Mouse (Mus musculus): ENCODE results near the gene Acbd5. TPM values are rescaled to one million over a fixed set of nuclear protein-coding genes. Genes with fewer than 3 reads are reported as not detected.
"Not testable (repeated sequence)": the region's sequence is repeated elsewhere in the genome, so short reads cannot be mapped to it uniquely, and the experiment has no call there.

Gene Acbd5
- polyA plus RNA-seq, 1 experiment from 2014 or later, result 26.0 TPM

DNA sequence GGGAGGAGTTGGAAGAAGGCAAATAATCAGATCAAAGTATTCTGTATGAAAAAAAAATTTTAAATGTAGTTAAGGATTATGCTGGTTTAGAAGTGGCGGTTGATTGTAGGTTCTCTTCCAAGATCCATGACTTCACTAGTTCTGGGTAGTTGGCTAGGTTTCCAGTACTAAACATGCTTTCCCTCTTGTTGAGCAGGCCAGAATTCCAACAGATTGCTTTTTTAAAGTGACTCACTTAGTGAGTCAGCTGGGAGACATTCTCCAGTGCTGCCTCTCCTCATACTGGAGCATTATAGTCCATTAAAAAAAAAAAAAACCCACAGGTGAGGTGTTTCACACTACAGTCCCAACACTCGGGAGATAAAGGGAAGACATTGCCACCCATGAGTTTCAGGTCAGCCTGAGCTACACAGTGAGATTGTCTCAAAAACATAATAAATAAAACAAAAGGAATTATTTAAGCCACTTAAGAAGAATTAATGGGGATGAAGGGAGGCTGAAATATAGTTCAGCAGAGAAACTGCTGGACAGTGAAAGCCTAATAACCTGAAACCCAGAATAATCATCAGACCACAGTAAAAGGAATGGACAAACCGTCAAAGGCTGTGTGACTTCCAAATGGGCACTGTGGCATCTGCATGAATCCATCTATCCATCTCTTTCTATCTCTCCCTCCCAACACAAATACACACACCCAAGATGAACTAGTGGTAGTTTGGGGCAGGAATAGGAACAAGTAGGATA lies 33.1 kb upstream of the Acbd5 start:
- H3K27ac ChIP-seq (ENCODE audit: low read depth, low read length), result no peak overlapping the region
- WGBS, result 83% methylated on average over 3 of the region's 3 CpGs
- H3K4me3 ChIP-seq (ENCODE audit: low read length), result no peak overlapping the region
- peaks cover 7% of the 10 kb centered on the region; the same call in 1 of the 2 replicates for H3K4me1 ChIP-seq (ENCODE audit: control insufficient read depth, insufficient read depth, low read length)
- H3K4me2 ChIP-seq (replicated peaks; ENCODE audit: low read depth, low read length), result no peak overlapping the region
- 0 out of 2 replicates have a peak, but pooled peaks cover 3% of the 10 kb centered on the region for H3K36me3 ChIP-seq (ENCODE audit: control insufficient read depth, insufficient read depth, low read length)
- no peaks in the 10 kb centered on the region for H3K9me3 ChIP-seq (ENCODE audit: control insufficient read depth, low read length)
- H3K9ac ChIP-seq (ENCODE audit: low read depth, low read length), result no peak overlapping the region
- no peak for ATAC-seq (ENCODE audit: low FRiP score, low TSS enrichment)
- H3K27me3 ChIP-seq (ENCODE audit: control insufficient read depth, insufficient read depth, low read length), result no peaks in the 10 kb centered on the region

DNA sequence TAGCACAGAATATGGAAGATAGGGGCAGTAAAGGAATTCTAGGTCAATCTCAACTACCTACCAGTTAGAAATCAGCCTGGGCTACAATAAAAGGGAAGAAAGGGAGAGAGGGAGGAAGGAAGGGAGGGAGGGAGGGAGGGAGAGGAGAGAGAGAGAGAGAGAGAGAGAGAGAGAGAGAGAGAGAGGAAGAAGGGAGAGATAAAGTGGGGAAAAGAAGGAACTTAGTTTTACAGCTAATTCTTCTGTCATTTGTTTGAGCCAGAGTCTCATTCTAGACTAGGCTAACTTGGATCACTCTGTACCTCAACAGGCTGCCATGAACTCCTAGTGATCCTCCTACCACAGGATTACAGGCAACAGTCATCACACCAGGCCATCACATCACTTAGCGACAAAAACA lies 32.5 kb upstream of the Acbd5 start:
- no peaks in the 10 kb centered on the region for H3K9me3 ChIP-seq (ENCODE audit: control insufficient read depth, low read length)
- no peak overlapping the region for H3K27ac ChIP-seq (ENCODE audit: low read depth, low read length)
- 100% methylated on average over 1 of the region's 1 CpGs for WGBS
- H3K9ac ChIP-seq (ENCODE audit: low read depth, low read length), result no peak overlapping the region
- H3K27me3 ChIP-seq (ENCODE audit: control insufficient read depth, insufficient read depth, low read length), result no peaks in the 10 kb centered on the region
- H3K4me2 ChIP-seq (replicated peaks; ENCODE audit: low read depth, low read length), result no peak overlapping the region
- ATAC-seq (ENCODE audit: low FRiP score, low TSS enrichment), result no peak
- H3K36me3 ChIP-seq (ENCODE audit: control insufficient read depth, insufficient read depth, low read length), result no peaks in the 10 kb centered on the region
- peaks cover 7% of the 10 kb centered on the region; the same call in 1 of the 2 replicates for H3K4me1 ChIP-seq (ENCODE audit: control insufficient read depth, insufficient read depth, low read length)
- no peak overlapping the region for H3K4me3 ChIP-seq (ENCODE audit: low read length)

DNA sequence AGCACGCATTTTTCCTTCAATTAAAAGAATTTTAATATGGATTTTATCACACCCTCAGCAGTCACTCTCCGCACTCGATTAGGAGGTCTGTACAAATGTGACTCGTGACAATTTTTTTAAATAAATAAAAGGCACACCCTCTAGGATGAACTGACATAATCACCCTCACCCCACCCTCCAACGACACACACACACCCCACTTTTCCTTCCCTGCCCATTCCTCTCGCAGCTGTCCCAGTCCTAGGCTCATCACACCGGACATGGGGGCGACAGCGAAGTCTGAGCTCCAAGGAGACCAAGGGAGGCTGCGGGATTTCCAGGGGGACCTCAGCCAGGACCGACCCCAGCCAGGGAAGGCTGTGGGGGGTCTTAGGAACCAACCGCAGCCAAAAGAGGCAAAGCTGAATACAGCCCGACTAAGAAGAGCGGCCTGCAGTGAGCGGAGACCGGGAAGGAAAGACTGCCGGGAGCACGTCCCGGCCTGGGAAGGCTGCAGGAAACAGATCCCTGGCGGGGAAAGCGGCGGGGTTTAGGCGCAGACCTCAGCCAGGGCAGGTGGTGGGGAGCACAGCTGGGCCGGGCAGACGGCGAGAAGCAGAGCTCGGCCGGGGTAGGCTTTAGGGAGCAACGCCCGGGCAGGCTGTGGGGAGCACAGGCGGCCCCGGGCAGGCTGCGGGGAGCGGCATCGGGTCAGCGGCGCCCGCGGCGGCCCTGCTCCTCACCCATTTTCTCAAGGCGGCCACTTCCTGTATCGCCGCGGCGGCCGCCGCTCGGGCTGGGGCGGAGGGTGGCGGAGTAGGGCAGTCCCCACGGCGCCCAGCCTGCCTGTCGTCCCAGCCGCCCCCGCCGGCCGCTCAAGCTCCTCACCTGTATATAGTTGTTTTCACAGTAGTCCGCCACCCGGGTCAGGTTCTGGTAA lies 28.6 kb upstream of the Acbd5 start:
- Histone ChIP-seq H3K36me3 (ENCODE audit: control insufficient read depth, insufficient read depth, low read length) (no peaks in the 10 kb centered on the region), H3K4me1 (ENCODE audit: control insufficient read depth, insufficient read depth, low read length) (peaks cover 7% of the 10 kb centered on the region; the same call in 1 of the 2 replicates), H3K27me3 (ENCODE audit: control insufficient read depth, insufficient read depth, low read length) (no peaks in the 10 kb centered on the region), H3K4me3 (ENCODE audit: low read length) (peak overlapping the region; percentile 74), H3K9me3 (ENCODE audit: control insufficient read depth, low read length) (no peaks in the 10 kb centered on the region), H3K4me2 (replicated peaks; ENCODE audit: low read depth, low read length) (peak overlapping the region; percentile 61), H3K9ac (ENCODE audit: low read depth, low read length) (peak overlapping the region; percentile 93), H3K27ac (ENCODE audit: low read depth, low read length) (peak overlapping the region; percentile 94)
- peak; percentile 88 for ATAC-seq (ENCODE audit: low FRiP score, low TSS enrichment)
- under 1% methylated on average over 47 of the region's 59 CpGs for WGBS

DNA sequence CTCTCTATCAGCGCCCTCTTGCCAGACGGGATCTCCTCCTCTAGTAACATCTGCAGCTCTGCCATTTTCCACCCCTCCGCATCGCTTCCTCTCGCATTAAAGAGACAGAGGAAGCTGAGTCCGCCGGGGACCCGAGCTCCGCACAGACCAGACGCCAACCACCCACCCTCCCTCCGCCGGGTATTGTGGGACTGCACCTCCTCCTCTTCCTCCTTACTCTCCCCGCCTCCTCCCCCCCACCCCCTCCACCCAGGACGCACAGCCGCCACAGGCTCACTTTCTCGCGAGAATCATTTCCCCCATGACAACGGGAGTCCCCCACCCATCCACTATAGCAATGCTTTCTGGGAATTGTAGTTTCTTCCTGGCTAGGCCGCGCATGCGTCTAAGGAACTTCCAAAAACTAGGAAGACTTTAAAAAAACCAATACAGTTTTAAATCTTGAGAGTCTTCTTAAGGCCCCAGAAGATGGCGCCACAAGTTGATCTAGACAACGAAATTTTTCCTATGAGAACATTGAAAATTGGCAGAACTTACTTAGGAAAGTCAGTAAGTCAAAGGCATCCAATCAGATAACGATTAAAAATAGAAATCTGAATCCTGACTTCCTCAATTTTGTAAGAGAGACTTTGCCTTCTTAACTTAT lies 27.8 kb upstream of the Acbd5 start, which contains the start of gene Abi1:
TSS of gene Abi1 (minus strand) at position 241 of the 646 bp plus-strand sequence.
- Histone ChIP-seq H3K27me3 (ENCODE audit: control insufficient read depth, insufficient read depth, low read length) (no peaks in the 10 kb centered on the region), H3K27ac (ENCODE audit: low read depth, low read length) (peak within 1 kb of the TSS; percentile 94), H3K4me1 (ENCODE audit: control insufficient read depth, insufficient read depth, low read length) (peaks cover 7% of the 10 kb centered on the region; the same call in 1 of the 2 replicates), H3K4me2 (replicated peaks; ENCODE audit: low read depth, low read length) (peak within 1 kb of the TSS; percentile 61), H3K9ac (ENCODE audit: low read depth, low read length) (peak within 1 kb of the TSS; percentile 93), H3K36me3 (ENCODE audit: control insufficient read depth, insufficient read depth, low read length) (no peaks in the 10 kb centered on the region), H3K4me3 (ENCODE audit: low read length) (peak within 1 kb of the TSS; percentile 74), H3K9me3 (ENCODE audit: control insufficient read depth, low read length) (no peaks in the 10 kb centered on the region)
- ATAC-seq (ENCODE audit: low FRiP score, low TSS enrichment), result peak; percentile 98
- WGBS, result 2% methylated on average over 21 of the region's 24 CpGs

DNA sequence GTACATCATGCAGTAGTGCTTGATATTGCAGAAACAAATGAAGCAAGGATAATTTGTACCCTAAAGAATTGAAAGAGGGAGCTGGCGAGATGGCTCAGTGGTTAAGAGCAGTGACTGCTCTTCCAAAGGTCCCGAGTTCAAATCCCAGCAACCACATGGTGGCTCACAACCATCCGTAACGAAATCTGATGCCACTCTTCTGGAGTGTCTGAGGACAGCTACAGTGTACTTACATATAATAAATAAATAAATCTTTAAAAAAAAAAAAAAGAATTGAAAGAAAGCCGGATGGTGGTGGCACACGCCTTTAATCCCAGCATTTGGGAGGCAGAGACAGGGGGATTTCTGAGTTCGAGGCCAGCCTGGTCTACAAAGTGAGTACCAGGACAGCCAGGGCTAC lies 27.3 kb upstream of the Acbd5 start:
- not testable (repeated sequence) for H3K27me3 ChIP-seq (ENCODE audit: control insufficient read depth, insufficient read depth, low read length); H3K9me3 ChIP-seq (ENCODE audit: control insufficient read depth, low read length); H3K36me3 ChIP-seq (ENCODE audit: control insufficient read depth, insufficient read depth, low read length); H3K4me1 ChIP-seq (ENCODE audit: control insufficient read depth, insufficient read depth, low read length); ATAC-seq (ENCODE audit: low FRiP score, low TSS enrichment); H3K27ac ChIP-seq (ENCODE audit: low read depth, low read length); H3K4me3 ChIP-seq (ENCODE audit: low read length); H3K9ac ChIP-seq (ENCODE audit: low read depth, low read length); H3K4me2 ChIP-seq (replicated peaks; ENCODE audit: low read depth, low read length)
- 86% methylated on average over 7 of the region's 7 CpGs for WGBS

DNA sequence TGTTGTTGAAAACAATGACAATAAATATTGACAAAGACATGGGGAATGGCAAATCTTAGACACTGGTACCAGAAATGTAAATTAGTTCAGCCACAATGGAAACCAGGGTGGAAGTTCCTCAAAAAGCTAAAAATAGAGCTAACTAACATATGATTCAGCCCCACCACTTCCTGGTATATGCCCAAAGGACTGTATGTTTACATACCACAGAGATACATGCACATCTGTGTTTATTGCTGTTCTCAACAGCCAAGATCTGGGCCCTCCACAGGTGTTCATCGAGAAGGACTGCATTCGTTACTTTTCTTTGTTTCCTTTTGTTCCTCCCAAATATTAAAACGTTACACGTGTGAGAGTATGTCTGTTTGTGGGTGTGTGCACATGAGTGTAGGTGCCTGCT lies 26.5 kb upstream of the Acbd5 start:
- no peak overlapping the region for H3K4me3 ChIP-seq (ENCODE audit: low read length)
- H3K4me1 ChIP-seq (ENCODE audit: control insufficient read depth, insufficient read depth, low read length), result peaks cover 7% of the 10 kb centered on the region; the same call in 1 of the 2 replicates
- no peaks in the 10 kb centered on the region for H3K36me3 ChIP-seq (ENCODE audit: control insufficient read depth, insufficient read depth, low read length)
- H3K4me2 ChIP-seq (replicated peaks; ENCODE audit: low read depth, low read length), result no peak overlapping the region
- no peak overlapping the region for H3K27ac ChIP-seq (ENCODE audit: low read depth, low read length)
- no peaks in the 10 kb centered on the region for H3K9me3 ChIP-seq (ENCODE audit: control insufficient read depth, low read length)
- ATAC-seq (ENCODE audit: low FRiP score, low TSS enrichment), result no peak
- H3K27me3 ChIP-seq (ENCODE audit: control insufficient read depth, insufficient read depth, low read length), result no peaks in the 10 kb centered on the region
- WGBS, result 90% methylated on average over 4 of the region's 4 CpGs
- H3K9ac ChIP-seq (ENCODE audit: low read depth, low read length), result no peak overlapping the region

DNA sequence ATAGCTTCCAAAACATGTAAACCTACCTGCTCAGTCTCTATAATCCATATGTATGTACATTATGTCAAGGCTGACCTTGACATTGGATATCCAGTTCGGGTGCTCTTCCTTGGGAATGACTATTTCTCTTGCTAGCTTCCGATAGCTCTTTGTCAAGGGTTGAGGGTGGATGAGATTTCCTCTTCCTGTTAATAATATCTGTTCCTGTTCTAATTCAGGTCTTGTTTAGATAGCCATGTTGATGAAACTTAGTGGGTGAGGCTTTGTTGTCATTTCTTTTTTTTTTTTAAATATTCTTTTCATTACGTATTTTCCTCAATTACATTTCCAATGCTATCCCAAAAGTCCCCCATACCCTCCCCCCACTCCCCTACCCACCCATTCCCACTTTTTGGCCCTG lies 25.8 kb upstream of the Acbd5 start:
- ATAC-seq (ENCODE audit: low FRiP score, low TSS enrichment), result no peak
- 88% methylated on average over 3 of the region's 3 CpGs for WGBS
- H3K9ac ChIP-seq (ENCODE audit: low read depth, low read length), result no peak overlapping the region

DNA sequence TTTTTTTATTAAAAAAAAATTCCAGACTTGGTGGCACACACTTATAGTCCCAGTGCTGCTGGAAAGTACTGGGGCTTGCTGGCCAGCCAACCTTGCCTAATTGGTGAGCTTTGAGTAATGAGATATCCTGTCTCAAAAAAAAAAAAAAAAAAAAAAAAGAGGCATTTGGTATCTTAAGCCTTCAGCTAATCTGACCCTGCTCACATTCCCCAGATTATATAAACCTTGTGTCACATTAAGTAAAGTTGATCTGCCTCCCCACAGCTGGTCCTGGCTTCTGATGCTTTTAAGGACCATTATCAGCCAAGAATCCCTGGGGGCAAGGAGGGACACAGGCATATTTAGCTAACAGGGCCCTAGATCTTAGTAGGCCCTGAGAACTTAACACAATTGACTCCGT lies 22.3 kb upstream of the Acbd5 start:
- Histone ChIP-seq H3K4me2 (replicated peaks; ENCODE audit: low read depth, low read length) (no peak overlapping the region), H3K9me3 (ENCODE audit: control insufficient read depth, low read length) (no peaks in the 10 kb centered on the region), H3K27me3 (ENCODE audit: control insufficient read depth, insufficient read depth, low read length) (no peaks in the 10 kb centered on the region), H3K9ac (ENCODE audit: low read depth, low read length) (no peak overlapping the region), H3K27ac (ENCODE audit: low read depth, low read length) (no peak overlapping the region), H3K4me1 (ENCODE audit: control insufficient read depth, insufficient read depth, low read length) (no peaks in the 10 kb centered on the region), H3K36me3 (ENCODE audit: control insufficient read depth, insufficient read depth, low read length) (no peaks in the 10 kb centered on the region), H3K4me3 (ENCODE audit: low read length) (no peak overlapping the region)
- ATAC-seq (ENCODE audit: low FRiP score, low TSS enrichment), result no peak
- 53% methylated on average over 1 of the region's 1 CpGs for WGBS

More for the DNA sequence above, 25.8 kb upstream of the Acbd5 start:
- Histone ChIP-seq H3K4me1 (ENCODE audit: control insufficient read depth, insufficient read depth, low read length) (peaks cover 7% of the 10 kb centered on the region; the same call in 1 of the 2 replicates), H3K27ac (ENCODE audit: low read depth, low read length) (no peak overlapping the region), H3K9me3 (ENCODE audit: control insufficient read depth, low read length) (no peaks in the 10 kb centered on the region), H3K36me3 (ENCODE audit: control insufficient read depth, insufficient read depth, low read length) (no peaks in the 10 kb centered on the region), H3K4me3 (ENCODE audit: low read length) (no peak overlapping the region), H3K27me3 (ENCODE audit: control insufficient read depth, insufficient read depth, low read length) (no peaks in the 10 kb centered on the region), H3K4me2 (replicated peaks; ENCODE audit: low read depth, low read length) (no peak overlapping the region)
